Mouse (Mus musculus): ENCODE measurements around the gene Sycp3. TPM values are rescaled to one million over a fixed set of nuclear protein-coding genes. Genes with fewer than 3 reads are reported as not detected.

Sycp3 gene
- polyA plus RNA-seq (2015; fragmentation: Nextera tagmentation; extraction: Ambion mirVana): 0.66 and 1.1 TPM in 2 replicates

DNA sequence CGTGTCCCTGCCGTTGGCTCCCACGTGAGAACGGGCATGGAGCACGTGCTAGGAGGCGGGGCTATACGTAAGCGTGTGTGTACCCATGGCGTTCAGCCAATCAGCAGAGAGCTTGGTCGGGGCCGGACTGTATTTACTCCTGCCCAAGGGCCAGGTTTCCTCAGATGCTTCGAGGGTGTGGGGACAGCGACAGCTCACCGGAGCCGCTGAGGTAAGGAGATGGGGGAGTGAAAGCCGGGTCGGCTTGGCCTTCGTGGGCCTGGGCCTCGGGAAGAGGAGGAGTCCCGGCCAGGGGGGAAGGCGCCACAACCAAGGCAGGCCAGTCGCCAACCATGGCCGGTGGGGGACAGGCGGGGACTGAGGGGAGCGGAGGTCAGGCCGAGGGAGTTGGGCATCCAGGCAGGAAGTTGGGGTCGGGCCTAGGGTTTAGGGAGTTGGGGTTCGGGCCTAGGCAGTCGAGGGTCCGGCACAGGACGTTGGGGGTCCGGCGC lies at the start of gene Sycp3:
Gene Sycp3 (plus strand): TSS at position 68 of the 491 bp plus-strand sequence.

DNA sequence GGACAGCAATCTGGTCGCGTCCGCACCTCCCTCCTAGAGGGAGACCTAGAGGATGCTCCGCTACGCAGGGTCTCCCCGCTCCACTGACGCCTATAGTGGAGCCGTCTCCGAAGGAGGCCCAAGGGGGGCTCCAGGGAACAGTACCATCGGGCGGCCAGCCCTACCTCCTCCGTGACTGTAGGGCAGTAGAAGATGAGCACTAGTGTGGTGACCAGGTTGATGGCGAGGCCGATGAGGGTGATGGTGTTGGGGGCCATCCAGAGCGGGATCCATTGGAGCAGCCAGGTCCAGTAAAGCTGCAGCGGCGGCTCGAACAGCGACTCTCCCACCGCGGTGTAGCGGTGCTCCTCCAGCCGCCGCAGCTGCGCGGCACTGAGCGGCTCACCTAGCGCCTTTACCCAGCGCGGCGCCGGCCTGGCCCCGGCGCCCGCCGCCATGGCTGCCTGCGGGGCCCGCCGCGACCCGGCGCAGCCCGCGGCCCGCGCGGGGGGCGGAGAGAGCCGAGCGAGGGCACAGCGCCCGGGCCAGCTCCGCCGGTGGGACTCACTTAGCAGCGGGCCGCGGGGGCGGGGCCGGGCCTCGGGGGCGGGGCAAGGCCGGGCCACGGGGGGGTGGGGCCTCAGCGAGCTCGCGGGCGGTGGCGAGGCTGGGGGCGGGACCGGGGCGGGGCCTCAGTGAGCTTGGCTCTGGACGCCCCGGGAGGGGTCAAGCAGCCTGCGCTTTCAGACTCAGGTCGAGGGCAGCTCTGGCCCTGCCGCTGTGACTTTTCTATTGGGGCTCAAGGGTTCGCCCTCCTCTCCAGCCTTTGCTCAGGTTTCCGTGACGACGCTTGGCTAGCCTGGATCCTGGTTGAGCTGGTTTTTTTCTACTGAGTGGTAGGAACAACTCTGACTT lies 44.3 kb downstream of the Sycp3 start, which contains the start of gene Chpt1:
Gene Chpt1 (minus strand): TSS at position 653 of the 894 bp plus-strand sequence.

Other genes with a start within 250 kb of the Sycp3 start
- 3.6 and 4.1 TPM in 2 replicates for gene Dram1, start 80.5 kb upstream of the Sycp3 start, polyA plus RNA-seq (2015; fragmentation: Nextera tagmentation; extraction: Ambion mirVana)
- gene Gnptab, start 80.4 kb upstream of the Sycp3 start, polyA plus RNA-seq (2015; fragmentation: Nextera tagmentation; extraction: Ambion mirVana): 8.2 and 10.7 TPM in 2 replicates
- 61.6 and 88.0 TPM in 2 replicates for gene Chpt1, start 44.5 kb downstream of the Sycp3 start, polyA plus RNA-seq (2015; fragmentation: Nextera tagmentation; extraction: Ambion mirVana)
- gene Mybpc1, start 145.6 kb downstream of the Sycp3 start, polyA plus RNA-seq (2015; fragmentation: Nextera tagmentation; extraction: Ambion mirVana): 1.8 and 14.2 TPM in 2 replicates
- 8.8 and 11.5 TPM in 2 replicates for gene Spic, start 225.4 kb downstream of the Sycp3 start, polyA plus RNA-seq (2015; fragmentation: Nextera tagmentation; extraction: Ambion mirVana)